Mouse (Mus musculus): ENCODE results near the gene Me1. TPM values are rescaled to one million over a fixed set of nuclear protein-coding genes. Genes with fewer than 3 reads are reported as not detected.

Gene Me1
- polyA plus RNA-seq, 1 experiment from 2014 or later: 17.3 TPM

GRCm38 (mm10) chr9:86701264-86701663, 5.5 kb upstream of the Me1 start:
- H3K27ac ChIP-seq: no peak overlapping the region
- H3K4me2 ChIP-seq: no peak overlapping the region
- no peak overlapping the region for H3K9ac ChIP-seq
- WGBS: 41% methylated on average over 5 of the region's 5 CpGs
- H3K9me3 ChIP-seq (replicated peaks): no peaks in the 10 kb centered on the region
- H3K4me1 ChIP-seq: no peaks in the 10 kb centered on the region
- no peaks in the 10 kb centered on the region for H3K36me3 ChIP-seq
- no peak for ATAC-seq (replicated peaks; ENCODE audit: low FRiP score)
- no peak overlapping the region for H3K4me3 ChIP-seq (replicated peaks)
- no peaks in the 10 kb centered on the region for H3K27me3 ChIP-seq

GRCm38 (mm10) chr9:86695199-86695817, 445 bp downstream of the Me1 start:
- Histone ChIP-seq H3K36me3 (no peaks in the 10 kb centered on the region), H3K27ac (no peak overlapping the region), H3K27me3 (no peaks in the 10 kb centered on the region), H3K4me2 (peak overlapping the region; percentile 97), H3K4me1 (peaks cover 5% of the 10 kb centered on the region; the same call in 1 of the 2 replicates), H3K9ac (peak overlapping the region; percentile 69), H3K4me3 (replicated peaks) (peak overlapping the region; percentile 78), H3K9me3 (replicated peaks) (no peaks in the 10 kb centered on the region)
- under 1% methylated on average over 51 of the region's 56 CpGs for WGBS
- ATAC-seq (replicated peaks; ENCODE audit: low FRiP score): peak; percentile 75

DNA sequence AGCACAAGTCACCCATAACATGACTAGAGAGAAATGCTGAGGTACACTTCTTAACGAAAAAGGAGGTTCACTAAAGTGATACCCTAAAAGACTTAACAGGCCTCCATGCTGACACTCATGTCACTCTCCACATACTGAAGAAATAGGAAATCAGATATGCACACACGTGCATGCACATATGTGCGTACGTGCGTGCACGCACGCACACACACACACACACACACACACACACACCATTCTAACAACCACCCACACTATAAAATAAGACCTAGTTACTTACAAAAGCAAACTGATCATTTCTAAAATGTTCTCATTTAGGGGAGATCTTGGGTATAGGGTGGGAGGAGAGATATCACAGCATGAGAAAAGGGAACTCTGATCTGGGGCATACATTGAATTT, 1.1 kb downstream of the Me1 start:
- H3K27ac ChIP-seq: no peak overlapping the region
- peaks cover 5% of the 10 kb centered on the region; the same call in 1 of the 2 replicates for H3K4me1 ChIP-seq
- WGBS: 92% methylated on average over 7 of the region's 7 CpGs
- no peak overlapping the region for H3K9ac ChIP-seq
- no peak overlapping the region for H3K4me2 ChIP-seq
- no peak overlapping the region for H3K4me3 ChIP-seq (replicated peaks)
- H3K27me3 ChIP-seq: no peaks in the 10 kb centered on the region
- H3K36me3 ChIP-seq: no peaks in the 10 kb centered on the region
- no peak for ATAC-seq (replicated peaks; ENCODE audit: low FRiP score)
- no peaks in the 10 kb centered on the region for H3K9me3 ChIP-seq (replicated peaks)

- H3K4me1 ChIP-seq: peaks cover 5% of the 10 kb centered on the region; the same call in 1 of the 2 replicates
- no peak overlapping the region for H3K4me3 ChIP-seq (replicated peaks)
- H3K36me3 ChIP-seq: no peaks in the 10 kb centered on the region
- 85% methylated on average over 6 of the region's 6 CpGs for WGBS
- H3K9ac ChIP-seq: no peak overlapping the region
- no peaks in the 10 kb centered on the region for H3K27me3 ChIP-seq
- no peak overlapping the region for H3K4me2 ChIP-seq
- H3K9me3 ChIP-seq (replicated peaks): no peaks in the 10 kb centered on the region
- no peak for ATAC-seq (replicated peaks; ENCODE audit: low FRiP score)
- no peak overlapping the region for H3K27ac ChIP-seq
Measured at GRCm38 (mm10) chr9:86693935-86694334, 1.8 kb downstream of the Me1 start.

DNA sequence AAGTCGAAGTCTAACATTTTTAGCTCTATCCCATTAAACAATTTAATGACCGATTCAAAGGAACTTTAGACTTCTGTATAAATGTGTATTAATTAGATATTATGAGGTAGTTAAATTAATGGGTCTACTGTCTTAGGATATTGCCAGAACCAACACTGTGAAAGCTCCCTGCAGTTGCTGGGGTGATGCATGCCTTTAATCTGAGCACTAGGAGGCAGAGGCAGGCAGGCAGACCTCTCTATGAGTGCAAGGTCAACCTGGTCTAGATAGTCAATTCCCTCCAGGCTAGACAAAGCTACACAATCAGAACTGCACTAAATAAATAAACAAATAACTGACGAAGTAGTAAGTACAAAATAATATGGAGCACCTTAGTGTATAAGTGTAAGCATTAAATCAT, 3.1 kb downstream of the Me1 start:
- no peak overlapping the region for H3K27ac ChIP-seq
- WGBS: 85% methylated on average over 3 of the region's 3 CpGs

GRCm38 (mm10) chr9:86692251-86692650, 3.5 kb downstream of the Me1 start:
- H3K36me3 ChIP-seq: no peaks in the 10 kb centered on the region
- 80% methylated on average over 5 of the region's 5 CpGs for WGBS
- no peak overlapping the region for H3K27ac ChIP-seq
- H3K4me3 ChIP-seq (replicated peaks): no peak overlapping the region
- no peaks in the 10 kb centered on the region for H3K9me3 ChIP-seq (replicated peaks)
- H3K9ac ChIP-seq: no peak overlapping the region
- peaks cover 5% of the 10 kb centered on the region; the same call in 1 of the 2 replicates for H3K4me1 ChIP-seq
- no peaks in the 10 kb centered on the region for H3K27me3 ChIP-seq
- no peak overlapping the region for H3K4me2 ChIP-seq
- ATAC-seq (replicated peaks; ENCODE audit: low FRiP score): no peak

More for the DNA sequence above, 3.1 kb downstream of the Me1 start:
- H3K36me3 ChIP-seq: no peaks in the 10 kb centered on the region
- no peaks in the 10 kb centered on the region for H3K27me3 ChIP-seq
- peaks cover 5% of the 10 kb centered on the region; the same call in 1 of the 2 replicates for H3K4me1 ChIP-seq
- no peaks in the 10 kb centered on the region for H3K9me3 ChIP-seq (replicated peaks)
- no peak overlapping the region for H3K4me2 ChIP-seq
- no peak overlapping the region for H3K9ac ChIP-seq
- no peak for ATAC-seq (replicated peaks; ENCODE audit: low FRiP score)
- no peak overlapping the region for H3K4me3 ChIP-seq (replicated peaks)

DNA sequence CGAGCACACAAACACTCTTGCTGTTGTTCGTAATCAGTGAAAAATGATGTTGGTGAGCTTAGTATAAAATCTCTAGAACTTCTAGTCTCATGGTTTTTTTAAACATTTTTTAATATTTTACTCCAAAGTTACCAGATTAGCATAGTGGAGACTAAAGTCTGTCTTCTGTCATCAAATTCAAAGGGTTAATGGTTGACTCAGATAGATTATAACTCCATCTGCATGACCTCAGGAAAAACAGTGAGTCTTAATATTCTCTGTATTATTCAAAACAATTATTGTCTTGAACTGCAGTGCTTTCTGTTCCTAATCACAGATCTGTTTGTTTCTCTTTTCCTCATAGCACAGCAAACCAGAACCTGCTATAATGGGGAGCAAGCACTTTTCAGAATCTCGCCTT, 4.7 kb downstream of the Me1 start:
- H3K36me3 ChIP-seq: no peaks in the 10 kb centered on the region
- peaks cover 5% of the 10 kb centered on the region; the same call in 1 of the 2 replicates for H3K4me1 ChIP-seq
- H3K4me2 ChIP-seq: no peak overlapping the region
- H3K9me3 ChIP-seq (replicated peaks): no peaks in the 10 kb centered on the region
- H3K27ac ChIP-seq: no peak overlapping the region
- no peaks in the 10 kb centered on the region for H3K27me3 ChIP-seq
- no peak for ATAC-seq (replicated peaks; ENCODE audit: low FRiP score)
- no peak overlapping the region for H3K9ac ChIP-seq
- H3K4me3 ChIP-seq (replicated peaks): no peak overlapping the region
- 89% methylated on average over 3 of the region's 3 CpGs for WGBS

DNA sequence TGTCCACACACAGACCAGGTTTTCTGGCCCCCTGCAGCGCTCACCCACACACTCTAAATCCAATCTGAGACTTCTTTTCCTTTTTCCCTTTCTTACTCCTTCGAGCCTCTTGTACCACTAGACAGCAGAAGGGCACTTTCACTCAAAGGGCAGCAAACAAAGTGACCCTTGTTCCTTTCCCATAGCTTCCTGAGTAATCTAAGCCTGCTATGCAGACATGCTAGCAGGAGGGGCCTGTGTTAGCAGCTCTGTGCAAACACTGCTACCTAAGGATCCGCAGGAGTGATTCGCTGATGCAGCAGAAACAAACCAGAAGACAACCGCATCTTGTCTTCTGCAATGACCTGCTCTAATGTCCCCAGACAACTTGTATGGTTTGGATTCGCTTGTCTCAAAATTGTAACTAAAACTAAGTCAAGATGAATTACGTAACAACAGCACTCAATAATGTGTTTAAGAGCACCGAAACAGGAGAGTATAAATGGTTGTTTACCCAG, 12.0 kb downstream of the Me1 start:
- Histone ChIP-seq H3K4me1 (0 out of 2 replicates have a peak, but pooled peaks cover 4% of the 10 kb centered on the region), H3K4me3 (replicated peaks) (no peak overlapping the region), H3K27me3 (no peaks in the 10 kb centered on the region), H3K36me3 (no peaks in the 10 kb centered on the region), H3K9ac (no peak overlapping the region), H3K27ac (no peak overlapping the region), H3K4me2 (no peak overlapping the region), H3K9me3 (replicated peaks) (no peaks in the 10 kb centered on the region)
- 49% methylated on average over 8 of the region's 8 CpGs for WGBS
- ATAC-seq (replicated peaks; ENCODE audit: low FRiP score): 0 out of 2 replicates have a peak, but pooled peaks have one; percentile 33

DNA sequence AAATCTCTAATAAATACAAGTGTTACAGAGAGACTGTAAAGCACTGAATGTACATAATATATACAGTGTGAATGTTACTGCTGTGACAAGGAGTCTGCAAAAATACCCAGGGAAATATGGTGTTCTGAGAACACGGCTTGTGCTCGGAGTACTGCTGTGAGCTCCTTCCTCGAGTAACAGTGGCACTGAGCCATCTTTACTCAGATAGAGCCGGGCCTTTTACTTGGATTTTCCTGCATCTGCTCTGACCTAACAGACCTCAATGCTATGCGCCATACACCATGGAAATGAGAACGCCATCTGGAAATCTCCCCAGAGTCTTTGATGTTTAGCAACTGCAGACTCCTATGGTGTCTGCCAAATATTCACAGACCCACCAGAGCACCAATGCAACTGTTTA, 12.9 kb downstream of the Me1 start:
- Histone ChIP-seq H3K9ac (no peak overlapping the region), H3K4me2 (no peak overlapping the region), H3K4me1 (0 out of 2 replicates have a peak, but pooled peaks cover 4% of the 10 kb centered on the region), H3K27me3 (no peaks in the 10 kb centered on the region), H3K27ac (no peak overlapping the region), H3K36me3 (no peaks in the 10 kb centered on the region), H3K4me3 (replicated peaks) (no peak overlapping the region), H3K9me3 (replicated peaks) (no peaks in the 10 kb centered on the region)
- WGBS: 76% methylated on average over 6 of the region's 6 CpGs
- ATAC-seq (replicated peaks; ENCODE audit: low FRiP score): no peak

GRCm38 (mm10) chr9:86682278-86682677, 13.5 kb downstream of the Me1 start:
- H3K9ac ChIP-seq: no peak overlapping the region
- H3K4me3 ChIP-seq (replicated peaks): no peak overlapping the region
- WGBS: 90% methylated on average over 4 of the region's 4 CpGs
- no peak overlapping the region for H3K4me2 ChIP-seq
- no peaks in the 10 kb centered on the region for H3K9me3 ChIP-seq (replicated peaks)
- H3K27ac ChIP-seq: no peak overlapping the region
- H3K27me3 ChIP-seq: no peaks in the 10 kb centered on the region
- 0 out of 2 replicates have a peak, but pooled peaks cover 4% of the 10 kb centered on the region for H3K4me1 ChIP-seq
- ATAC-seq (replicated peaks; ENCODE audit: low FRiP score): no peak
- no peaks in the 10 kb centered on the region for H3K36me3 ChIP-seq

- H3K27ac ChIP-seq: no peak overlapping the region
- H3K4me2 ChIP-seq: no peak overlapping the region
- 0 out of 2 replicates have a peak, but pooled peaks cover 4% of the 10 kb centered on the region for H3K4me1 ChIP-seq
- no peaks in the 10 kb centered on the region for H3K9me3 ChIP-seq (replicated peaks)
- 89% methylated on average over 6 of the region's 6 CpGs for WGBS
- no peak overlapping the region for H3K4me3 ChIP-seq (replicated peaks)
- H3K9ac ChIP-seq: no peak overlapping the region
- no peaks in the 10 kb centered on the region for H3K36me3 ChIP-seq
- H3K27me3 ChIP-seq: no peaks in the 10 kb centered on the region
- ATAC-seq (replicated peaks; ENCODE audit: low FRiP score): no peak
Measured at GRCm38 (mm10) chr9:86680431-86680830, 15.3 kb downstream of the Me1 start.

- Histone ChIP-seq H3K36me3 (no peaks in the 10 kb centered on the region), H3K4me1 (0 out of 2 replicates have a peak, but pooled peaks cover 4% of the 10 kb centered on the region), H3K4me3 (replicated peaks) (no peak overlapping the region), H3K9ac (no peak overlapping the region), H3K27me3 (no peaks in the 10 kb centered on the region), H3K9me3 (replicated peaks) (no peaks in the 10 kb centered on the region), H3K27ac (no peak overlapping the region), H3K4me2 (no peak overlapping the region)
- 89% methylated on average over 11 of the region's 11 CpGs for WGBS
- ATAC-seq (replicated peaks; ENCODE audit: low FRiP score): no peak
Measured at GRCm38 (mm10) chr9:86679843-86680417, 15.8 kb downstream of the Me1 start.

All from kidney, embryonic 15.5 days (tissue).